Mouse (Mus musculus) bone marrow macrophage, adult 2 months (primary cell): ENCODE data around the gene Anks1b.

Experiments
- CTCF ChIP-seq: IDR thresholded peaks from 2 replicates; pipeline ENCODE4 v1.5.1; 2012; ENCODE audit warnings: low read depth, mild to moderate bottlenecking, low read length, moderate library complexity
- POLR2A ChIP-seq: IDR thresholded peaks from 2 replicates; pipeline ENCODE4 v1.6.1; 2012; ENCODE audit warnings: mild to moderate bottlenecking, low read depth, low read length, borderline replicate concordance

DNA sequence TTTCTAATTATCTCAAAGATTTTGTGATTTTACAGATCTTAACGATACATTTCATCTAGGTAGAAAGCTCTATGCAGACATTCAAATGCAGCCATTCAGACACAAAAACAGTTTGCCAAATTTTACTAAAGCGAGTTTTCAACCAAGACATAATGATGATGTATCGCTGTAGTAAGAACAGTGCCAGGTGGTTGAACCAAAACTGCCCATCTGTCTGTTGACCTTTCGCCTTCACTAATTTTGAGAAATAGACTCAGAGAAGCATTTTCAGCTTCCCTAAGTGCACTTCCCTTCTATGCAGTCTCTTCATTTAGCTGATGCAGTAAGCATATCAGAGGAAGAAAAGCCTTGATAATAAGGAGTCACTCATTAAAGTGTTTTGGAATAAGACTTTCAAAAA, 527.1 kb downstream of the Anks1b start:
- TF ChIP-seq CTCF (no peak), POLR2A (no peak)
